Mouse (Mus musculus) neural tube, embryonic 11.5 days (tissue): ENCODE measurements at regions not wholly inside any gene's neighbourhood (a gene's known extent, or its start where the extent isn't known, plus 50 kb on each side); places are given as distances from the start of the nearest gene placed in this dataset.

Source experiments
- ATAC-seq: fragments of 200-750 bp; cut with Nextera tagmentation; 2 replicates; pipeline ENCODE4 v1.8.0; 2017; ENCODE audit warnings: moderate number of reproducible peaks, mild to moderate bottlenecking, moderate TSS enrichment, moderate library complexity; ENCODE audit not compliant: insufficient read depth, low FRiP score, low TSS enrichment
- DNase-seq: peaks from one replicate; pipeline ENCODE4 v3.0.0-alpha.2; 2015; ENCODE audit warnings: low spot score
- H3K27ac ChIP-seq: fragments of 300-500 bp; sonication (generic); 2 replicates; pipeline ENCODE4 v1.5.1; 2014; ENCODE audit warnings: low read depth, mild to moderate bottlenecking, low read length
- H3K27me3 ChIP-seq: fragments of 300-500 bp; sonication (generic); 2 replicates; pipeline ENCODE4 v1.6.1; 2014; ENCODE audit warnings: mild to moderate bottlenecking, low read length, mixed read lengths; ENCODE audit not compliant: control insufficient read depth, insufficient read depth
- H3K36me3 ChIP-seq: fragments of 300-500 bp; sonication (generic); 2 replicates; pipeline ENCODE4 v1.6.1; 2014; ENCODE audit warnings: mild to moderate bottlenecking, low read length, moderate library complexity, mixed read lengths; ENCODE audit not compliant: control insufficient read depth, insufficient read depth
- H3K4me1 ChIP-seq: fragments of 300-500 bp; sonication (generic); 2 replicates; pipeline ENCODE4 v1.6.1; 2014; ENCODE audit warnings: low read length, mixed read lengths; ENCODE audit not compliant: control insufficient read depth, insufficient read depth
- H3K4me2 ChIP-seq: fragments of 300-500 bp; sonication (generic); 2 replicates; pipeline ENCODE4 v1.6.1; 2014; ENCODE audit warnings: low read depth, mild to moderate bottlenecking, moderate library complexity
- H3K4me3 ChIP-seq: fragments of 300-500 bp; sonication (generic); 2 replicates; pipeline ENCODE4 v1.5.1; 2014; ENCODE audit warnings: low read depth, low read length
- H3K9ac ChIP-seq: fragments of 300-500 bp; sonication (generic); 2 replicates; pipeline ENCODE4 v1.6.1; 2014; ENCODE audit warnings: mild to moderate bottlenecking, low read length
- H3K9me3 ChIP-seq: fragments of 300-500 bp; sonication (generic); 2 replicates; pipeline ENCODE4 v1.6.1; 2016; ENCODE audit warnings: low read length; ENCODE audit not compliant: control insufficient read depth
- WGBS: fragments of 180-500 bp; shearing (Covaris S2); extraction: QIAGEN DNeasy Blood & Tissue Kit; methylation state at CpG from one replicate; pipeline ENCODE4 v1.1.7; 2014; 5-methylcytosine and 5-hydroxymethylcytosine counted together

- WGBS: 81% methylated on average over 4 of the region's 4 CpGs
- DNase-seq (no peak), ATAC-seq (no peak)
- Histone ChIP-seq H3K36me3 (no peaks in the 10 kb centered on the region), H3K4me1 (0 out of 2 replicates have a peak, but pooled peaks cover 5% of the 10 kb centered on the region), H3K4me2 (no peak overlapping the region), H3K27me3 (no peaks in the 10 kb centered on the region), H3K27ac (no peak overlapping the region), H3K9ac (no peak overlapping the region), H3K9me3 (no peaks in the 10 kb centered on the region), H3K4me3 (no peak overlapping the region)
Observed at GRCm38 (mm10) chr10:111824820-111825219, 147.6 kb upstream of the Krr1 start.

GRCm38 (mm10) chr10:111826033-111826754 lies 146.3 kb upstream of the Krr1 start:
- 0 out of 2 replicates have a peak, but pooled peaks cover 5% of the 10 kb centered on the region for H3K4me1 ChIP-seq
- no peaks in the 10 kb centered on the region for H3K36me3 ChIP-seq
- H3K9ac ChIP-seq: no peak overlapping the region
- no peak overlapping the region for H3K4me2 ChIP-seq
- no peak overlapping the region for H3K27ac ChIP-seq
- H3K27me3 ChIP-seq: no peaks in the 10 kb centered on the region
- 70% methylated on average over 4 of the region's 4 CpGs for WGBS
- no peaks in the 10 kb centered on the region for H3K9me3 ChIP-seq
- ATAC-seq (no peak), DNase-seq (no peak)
- H3K4me3 ChIP-seq: no peak overlapping the region

- Histone ChIP-seq H3K9ac (no peak overlapping the region), H3K4me1 (0 out of 2 replicates have a peak, but pooled peaks cover 5% of the 10 kb centered on the region), H3K9me3 (no peaks in the 10 kb centered on the region), H3K27me3 (no peaks in the 10 kb centered on the region), H3K4me2 (no peak overlapping the region), H3K36me3 (no peaks in the 10 kb centered on the region), H3K27ac (no peak overlapping the region), H3K4me3 (no peak overlapping the region)
- DNase-seq (no peak), ATAC-seq (no peak)
- 72% methylated on average over 3 of the region's 3 CpGs for WGBS
Observed at GRCm38 (mm10) chr10:111827246-111827645, 145.2 kb upstream of the Krr1 start.

GRCm38 (mm10) chr10:111827930-111828329 lies 144.5 kb upstream of the Krr1 start:
- H3K36me3 ChIP-seq: no peaks in the 10 kb centered on the region
- no peak overlapping the region for H3K4me2 ChIP-seq
- no peak overlapping the region for H3K4me3 ChIP-seq
- H3K27ac ChIP-seq: no peak overlapping the region
- 0 out of 2 replicates have a peak, but pooled peaks cover 5% of the 10 kb centered on the region for H3K4me1 ChIP-seq
- WGBS: 92% methylated on average over 4 of the region's 4 CpGs
- no peak for ATAC-seq
- H3K9me3 ChIP-seq: no peaks in the 10 kb centered on the region
- DNase-seq: no peak
- no peak overlapping the region for H3K9ac ChIP-seq
- no peaks in the 10 kb centered on the region for H3K27me3 ChIP-seq

- 88% methylated on average over 4 of the region's 4 CpGs for WGBS
Observed at GRCm38 (mm10) chr10:111828610-111829009, 143.9 kb upstream of the Krr1 start.

GRCm38 (mm10) chr10:111829291-111829690 lies 143.2 kb upstream of the Krr1 start:
- Histone ChIP-seq H3K9me3 (no peaks in the 10 kb centered on the region), H3K36me3 (no peaks in the 10 kb centered on the region), H3K27ac (no peak overlapping the region), H3K4me3 (no peak overlapping the region), H3K4me1 (0 out of 2 replicates have a peak, but pooled peaks cover 5% of the 10 kb centered on the region), H3K27me3 (no peaks in the 10 kb centered on the region), H3K9ac (no peak overlapping the region), H3K4me2 (no peak overlapping the region)
- 93% methylated on average over 2 of the region's 2 CpGs for WGBS
- DNase-seq (no peak), ATAC-seq (no peak)

More at GRCm38 (mm10) chr10:111828610-111829009, 143.9 kb upstream of the Krr1 start:
- Histone ChIP-seq H3K9ac (no peak overlapping the region), H3K27me3 (no peaks in the 10 kb centered on the region), H3K9me3 (no peaks in the 10 kb centered on the region), H3K4me2 (no peak overlapping the region), H3K36me3 (no peaks in the 10 kb centered on the region), H3K4me3 (no peak overlapping the region), H3K27ac (no peak overlapping the region), H3K4me1 (0 out of 2 replicates have a peak, but pooled peaks cover 5% of the 10 kb centered on the region)
- no peak for ATAC-seq
- DNase-seq: no peak

- H3K36me3 ChIP-seq: no peaks in the 10 kb centered on the region
- DNase-seq (no peak), ATAC-seq (no peak)
- no peaks in the 10 kb centered on the region for H3K9me3 ChIP-seq
- WGBS: 61% methylated on average over 1 of the region's 1 CpGs
- H3K27me3 ChIP-seq: no peaks in the 10 kb centered on the region
- 0 out of 2 replicates have a peak, but pooled peaks cover 3% of the 10 kb centered on the region for H3K4me1 ChIP-seq
- no peak overlapping the region for H3K9ac ChIP-seq
- no peak overlapping the region for H3K4me2 ChIP-seq
- H3K27ac ChIP-seq: no peak overlapping the region
- H3K4me3 ChIP-seq: no peak overlapping the region
Observed at GRCm38 (mm10) chr10:111831105-111831504, 141.4 kb upstream of the Krr1 start.

- no peak overlapping the region for H3K4me2 ChIP-seq
- WGBS: 82% methylated on average over 2 of the region's 2 CpGs
- H3K9me3 ChIP-seq: no peaks in the 10 kb centered on the region
- no peaks in the 10 kb centered on the region for H3K36me3 ChIP-seq
- no peaks in the 10 kb centered on the region for H3K4me1 ChIP-seq
- H3K27ac ChIP-seq: no peak overlapping the region
- DNase-seq: no peak
- ATAC-seq: no peak
- no peaks in the 10 kb centered on the region for H3K27me3 ChIP-seq
- H3K4me3 ChIP-seq: no peak overlapping the region
- H3K9ac ChIP-seq: no peak overlapping the region
Observed at GRCm38 (mm10) chr10:111833611-111834010, 138.9 kb upstream of the Krr1 start.

- Histone ChIP-seq H3K4me3 (no peak overlapping the region), H3K36me3 (no peaks in the 10 kb centered on the region), H3K9ac (no peak overlapping the region), H3K4me1 (no peaks in the 10 kb centered on the region), H3K9me3 (no peaks in the 10 kb centered on the region), H3K27ac (no peak overlapping the region), H3K4me2 (no peak overlapping the region), H3K27me3 (no peaks in the 10 kb centered on the region)
- ATAC-seq (no peak), DNase-seq (no peak)
- 65% methylated on average over 5 of the region's 5 CpGs for WGBS
Observed at GRCm38 (mm10) chr10:111834280-111834679, 138.2 kb upstream of the Krr1 start.
